Mouse (Mus musculus) frontal cortex, postnatal 36 days (tissue): Measurements from ENCODE around the gene Rnf220.

Experiments
- DNase-seq, 2 experiments: peaks; one replicate each; pipeline ENCODE4 v3.0.0; 2022; ENCODE audit warnings: low spot score in 2 of 2

Rnf220 gene

DNA sequence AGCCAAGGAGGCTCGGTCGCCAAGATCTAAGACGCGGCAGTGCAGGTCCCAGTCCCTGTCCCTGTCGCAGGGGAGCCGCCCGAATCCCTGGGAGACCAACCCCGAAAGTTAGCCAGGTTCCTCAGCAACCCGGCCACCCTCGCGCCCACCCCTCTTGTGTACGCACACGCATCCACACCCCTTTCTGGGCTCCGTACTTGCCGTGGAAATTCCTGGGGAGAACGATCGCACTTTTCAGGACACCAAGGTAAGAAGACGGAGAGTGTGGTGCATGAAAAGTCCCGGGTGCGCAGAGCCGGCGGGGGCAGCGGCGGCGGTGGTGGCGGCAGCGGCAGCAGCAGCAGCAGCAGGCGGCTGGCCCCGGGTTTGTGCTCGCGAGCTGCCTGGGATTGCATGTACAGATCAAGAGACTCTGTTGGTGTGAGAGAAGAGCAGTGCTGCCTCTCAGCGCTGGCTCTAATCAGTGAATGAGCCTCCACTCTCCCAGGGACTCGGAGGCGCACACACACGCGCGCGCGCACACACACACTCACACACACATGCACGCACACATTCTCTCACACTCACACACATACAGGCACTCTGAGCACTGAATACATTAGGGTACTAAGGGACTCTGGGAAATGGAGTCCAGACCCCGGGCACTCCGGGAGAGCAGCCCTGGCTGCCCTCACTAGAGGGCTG, at the start of gene Rnf220:
Gene Rnf220, minus strand, starts transcription at position 571 of the 684 bp plus-strand sequence.
- DNase-seq: peak; percentile 32 to 45

DNA sequence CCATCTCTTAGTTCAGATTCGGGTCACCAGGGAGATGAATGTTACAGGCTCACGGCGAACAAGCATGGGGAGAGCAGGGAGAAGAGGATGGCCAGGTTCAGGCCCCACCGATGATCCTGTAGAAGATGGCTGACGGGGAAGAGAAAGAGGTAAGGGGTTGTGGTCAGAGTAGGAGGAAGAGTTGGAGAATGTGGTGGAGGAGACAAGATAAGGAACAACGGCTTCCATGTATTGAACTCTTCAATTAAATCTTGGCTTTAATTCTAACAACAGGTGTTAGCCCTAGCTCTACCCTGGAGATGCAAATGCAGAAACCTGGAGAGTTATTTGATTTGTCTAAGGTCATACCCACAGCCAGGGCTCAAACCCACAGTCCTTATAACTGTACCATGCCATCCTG, 49.8 kb upstream of the Rnf220 start:
- DNase-seq: no peak

DNA sequence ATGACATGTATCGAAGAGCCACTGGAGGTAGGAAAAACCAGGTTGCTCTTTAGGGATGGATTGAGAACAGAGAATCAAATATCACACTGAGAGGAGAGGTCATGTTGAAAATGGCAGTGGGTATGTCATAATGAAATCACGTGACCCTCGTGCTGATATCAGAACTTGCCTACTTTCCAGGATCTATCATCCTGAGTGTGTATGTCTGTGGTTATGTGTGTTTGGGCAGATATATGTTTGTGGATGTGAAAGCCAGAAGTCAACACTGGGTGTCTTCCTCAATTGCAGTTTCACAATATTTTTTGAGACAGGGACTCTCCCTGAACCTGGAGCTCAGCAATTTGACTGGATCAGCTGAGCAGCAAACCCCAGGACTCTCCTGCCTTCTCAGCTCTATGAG, 48.6 kb upstream of the Rnf220 start:
- no peak for DNase-seq

DNA sequence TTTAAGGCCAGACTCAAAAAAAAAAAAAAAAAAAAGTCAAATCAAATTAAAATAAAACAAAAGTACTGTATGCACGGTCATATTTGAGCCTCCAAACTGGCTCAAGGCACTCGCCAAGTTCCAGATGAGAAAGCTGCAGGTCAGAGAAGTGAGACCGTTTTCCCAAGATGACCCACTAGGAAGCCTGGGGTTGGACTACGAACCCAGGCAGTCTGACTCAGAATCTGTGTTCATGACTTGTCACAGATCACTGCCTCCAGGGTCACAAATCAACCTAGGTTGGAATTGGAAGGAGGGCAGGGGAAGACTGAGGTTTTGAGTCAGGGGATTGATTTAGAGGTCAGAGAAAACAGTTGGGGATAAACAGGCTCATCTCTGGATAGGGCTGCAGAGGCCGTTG, 43.7 kb upstream of the Rnf220 start:
- no peak for DNase-seq

DNA sequence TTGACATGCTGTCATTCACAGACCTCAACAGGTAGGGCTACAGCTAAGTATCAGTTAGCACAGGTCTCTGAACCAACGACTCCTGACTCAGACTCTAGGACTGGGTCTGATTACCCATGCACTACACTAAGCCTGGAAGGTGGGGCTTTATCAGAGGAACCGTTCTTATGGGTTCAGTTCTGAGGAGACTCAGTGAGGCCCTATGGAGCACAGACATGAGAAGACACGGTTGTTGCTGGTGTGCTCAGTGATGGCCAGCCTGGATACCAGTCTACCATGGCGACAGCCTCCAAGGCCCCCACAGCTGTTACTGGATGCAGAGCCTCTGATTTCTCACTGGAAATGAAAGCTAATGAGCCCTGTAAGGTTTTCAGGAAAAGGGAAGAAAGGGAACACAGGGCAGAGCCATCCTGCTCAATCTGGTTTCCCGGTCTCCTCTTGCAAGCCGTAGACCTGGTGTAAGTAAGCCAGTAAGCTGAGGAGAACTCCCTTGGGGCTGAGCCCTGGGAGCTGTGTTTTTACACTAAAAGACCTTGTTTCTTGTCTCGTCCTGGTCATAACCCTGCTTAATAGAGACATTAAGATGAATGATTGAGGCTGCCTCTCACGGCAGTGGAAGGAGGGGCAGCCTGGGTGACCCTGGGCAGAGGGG, 42.6 kb upstream of the Rnf220 start:
- DNase-seq: no peak

DNA sequence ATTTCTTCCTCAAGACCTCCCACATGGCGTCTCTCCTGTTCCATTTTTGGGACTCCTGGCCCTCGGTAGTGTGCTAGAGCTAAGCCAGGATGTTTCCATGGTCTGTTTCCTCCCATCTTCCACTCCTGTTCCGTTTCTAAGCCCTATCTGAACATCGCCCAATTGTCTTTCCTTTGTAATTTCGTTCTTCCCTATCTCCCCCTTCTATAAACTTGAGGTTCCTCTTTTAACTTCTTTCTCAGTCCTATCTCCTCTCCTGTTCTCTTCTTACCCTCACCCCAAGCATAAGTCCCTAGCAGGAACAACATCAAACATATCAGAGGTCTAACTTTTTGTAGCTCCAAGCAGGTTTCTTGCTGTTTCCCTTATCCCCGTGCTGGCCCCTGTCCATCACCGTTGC, 40.1 kb upstream of the Rnf220 start:
- DNase-seq: no peak

DNA sequence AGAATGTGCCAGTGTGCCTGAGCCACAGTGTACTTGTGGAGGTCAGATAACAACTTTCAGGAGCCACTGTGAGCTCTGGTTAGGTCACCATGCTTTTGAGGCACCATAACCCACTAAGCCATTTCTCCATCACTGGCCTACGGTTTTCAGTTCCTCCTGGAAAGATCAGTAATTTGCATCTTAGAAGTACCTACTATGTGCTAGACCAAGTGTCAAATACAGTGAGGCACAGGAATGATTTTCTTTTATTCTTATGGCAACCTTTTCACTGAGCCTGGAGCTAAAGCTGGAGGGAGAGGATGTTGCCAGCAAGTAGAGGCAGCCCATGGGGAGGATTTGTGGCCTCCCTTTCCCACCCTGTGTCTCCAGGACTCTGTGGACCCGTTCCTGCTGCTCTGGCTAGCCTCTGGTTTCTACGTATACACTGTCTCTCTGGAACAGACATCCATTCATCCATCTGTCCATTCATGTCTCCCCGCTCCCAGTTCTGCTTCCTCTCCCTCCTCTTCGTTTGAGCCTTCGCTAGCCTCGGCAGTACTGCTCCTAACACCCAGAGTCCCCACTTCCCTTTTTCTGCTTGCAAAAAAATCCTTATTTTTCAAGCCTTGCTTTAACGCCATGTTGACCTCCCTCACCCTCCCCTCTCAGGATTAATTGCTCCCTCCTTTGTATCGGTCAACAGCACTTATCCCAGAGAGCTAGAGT, 38.8 kb upstream of the Rnf220 start:
- DNase-seq: no peak

DNA sequence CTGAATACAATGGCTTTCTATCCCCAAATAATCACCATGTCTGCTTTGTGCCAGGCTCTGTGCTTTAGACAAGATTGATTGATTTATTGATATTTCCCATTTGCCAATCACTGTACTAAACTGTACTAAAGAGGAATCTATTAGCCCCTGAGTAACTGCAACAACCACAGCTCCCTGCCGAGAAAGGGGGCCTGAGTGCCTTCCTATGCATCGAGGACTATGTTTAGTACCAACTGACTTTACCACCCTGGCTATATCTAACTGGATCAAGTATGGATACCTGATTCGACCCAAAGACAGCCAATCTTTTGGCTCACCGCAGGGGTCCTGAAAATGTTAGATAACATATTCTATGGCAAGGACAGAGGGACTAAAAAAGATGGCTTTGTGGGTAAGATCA, 33.0 kb upstream of the Rnf220 start:
- no peak for DNase-seq

DNA sequence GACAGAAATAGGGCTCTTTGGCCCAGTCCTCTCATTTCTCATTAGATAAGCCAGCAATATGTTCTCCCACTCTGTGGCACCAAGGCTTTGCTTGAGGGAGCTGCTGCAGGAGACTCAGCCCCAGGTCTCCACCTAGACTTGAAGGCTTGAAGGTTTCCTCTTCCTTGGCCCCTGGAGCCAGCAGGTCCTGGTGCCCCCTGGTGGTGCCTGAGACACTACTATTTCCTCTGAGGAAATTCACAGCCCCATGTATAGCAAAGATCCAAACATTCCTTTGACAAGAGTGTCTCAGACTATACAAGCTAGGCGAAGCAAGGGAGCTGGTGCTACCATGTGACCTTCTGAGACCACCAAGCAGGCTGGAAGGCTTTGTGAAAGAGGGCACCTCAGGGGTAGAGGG, 31.1 kb upstream of the Rnf220 start:
- peak; percentile 29 to 35 for DNase-seq

DNA sequence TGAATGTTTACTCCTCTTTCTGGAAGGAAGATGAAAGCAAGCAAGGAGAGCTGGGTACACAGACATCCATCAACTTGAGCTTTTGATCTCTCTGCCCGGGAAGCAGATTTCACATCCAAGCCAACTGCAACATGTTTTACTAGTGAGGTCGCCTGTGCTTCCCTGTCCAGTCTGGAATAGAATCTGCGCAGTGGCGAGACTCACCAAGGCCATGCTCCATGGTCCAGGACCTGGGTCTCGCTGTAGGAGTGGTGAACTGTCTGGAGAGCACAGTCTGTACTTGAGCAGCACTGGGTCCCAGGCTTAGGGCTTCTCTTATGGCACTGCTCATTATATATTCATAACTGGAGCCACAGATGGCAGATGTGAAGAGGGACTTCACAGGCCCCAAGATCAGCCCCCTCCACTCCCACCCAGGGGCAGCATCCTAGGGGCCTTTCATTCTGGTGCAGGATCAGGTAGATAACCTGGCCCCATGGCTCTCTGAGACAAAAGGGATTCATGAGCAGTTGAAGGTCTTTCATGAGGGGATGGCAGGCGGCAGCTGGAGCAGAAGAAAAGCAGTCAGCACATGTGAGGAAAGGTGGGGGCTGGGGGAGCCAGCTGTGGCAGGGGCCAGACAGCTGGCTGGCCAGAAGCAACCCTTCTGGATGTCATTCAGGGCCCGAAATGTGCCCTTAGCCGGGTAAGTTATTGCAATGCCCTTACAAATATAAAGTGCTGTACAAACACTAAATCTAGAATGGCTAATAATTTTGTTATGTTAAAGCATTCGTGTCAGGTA, 30.5 kb upstream of the Rnf220 start:
- DNase-seq: no peak

DNA sequence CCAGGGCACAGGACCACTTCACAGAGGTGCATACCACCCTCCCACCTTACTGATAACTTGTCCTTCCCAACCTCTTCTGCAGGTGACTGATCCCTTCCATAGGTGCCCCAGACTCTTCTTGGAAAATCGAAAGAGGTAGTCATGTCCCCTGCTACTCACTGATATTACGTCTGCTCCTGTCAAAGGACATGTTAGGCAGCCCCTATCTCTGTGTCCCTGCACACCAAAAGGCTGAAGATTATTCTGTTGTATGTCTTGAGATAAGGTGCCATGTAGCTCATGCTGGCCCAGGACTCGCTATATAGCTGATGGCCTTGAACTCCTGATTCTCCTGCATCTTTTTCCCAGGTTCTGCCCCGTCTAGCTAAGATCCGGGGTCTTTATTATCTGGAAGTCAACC, 29.1 kb upstream of the Rnf220 start:
- DNase-seq: no peak

DNA sequence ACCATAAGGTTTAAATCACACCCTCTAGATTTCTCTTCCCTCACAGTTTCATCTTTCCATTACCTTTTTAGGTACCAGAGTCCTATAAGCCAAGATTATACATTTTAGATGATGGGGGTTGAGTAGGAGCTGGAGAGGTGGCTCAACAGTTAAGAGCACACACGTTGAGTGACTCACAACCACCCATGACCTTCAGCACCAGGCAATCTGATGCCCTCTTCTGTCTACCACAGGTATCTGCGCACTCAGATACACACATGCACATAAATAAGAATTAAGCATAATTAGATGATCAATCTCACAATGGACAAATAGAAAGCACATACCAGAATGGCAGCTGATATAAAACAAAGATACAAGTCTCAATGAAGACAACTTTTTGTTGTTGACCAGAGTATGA, 24.5 kb upstream of the Rnf220 start:
- no peak for DNase-seq

DNA sequence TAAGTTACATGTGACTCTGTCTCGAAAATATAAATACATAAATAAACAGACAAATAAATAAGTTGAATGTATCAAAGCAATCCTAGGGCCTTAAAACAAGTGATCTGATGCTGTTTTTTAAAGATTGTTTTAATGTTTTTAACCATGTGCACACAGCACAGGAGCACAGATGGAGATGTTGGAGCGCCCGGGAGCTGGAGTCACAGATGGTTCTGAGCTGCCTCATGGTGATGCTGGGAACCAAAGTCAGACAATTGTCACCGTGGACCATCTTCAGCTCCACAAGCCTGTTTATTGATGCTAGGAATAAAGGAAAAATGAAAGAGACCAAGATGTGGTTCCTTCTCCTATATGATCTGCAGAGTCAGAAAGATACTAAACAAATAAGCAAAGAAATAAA, 21.4 kb upstream of the Rnf220 start:
- no peak for DNase-seq

DNA sequence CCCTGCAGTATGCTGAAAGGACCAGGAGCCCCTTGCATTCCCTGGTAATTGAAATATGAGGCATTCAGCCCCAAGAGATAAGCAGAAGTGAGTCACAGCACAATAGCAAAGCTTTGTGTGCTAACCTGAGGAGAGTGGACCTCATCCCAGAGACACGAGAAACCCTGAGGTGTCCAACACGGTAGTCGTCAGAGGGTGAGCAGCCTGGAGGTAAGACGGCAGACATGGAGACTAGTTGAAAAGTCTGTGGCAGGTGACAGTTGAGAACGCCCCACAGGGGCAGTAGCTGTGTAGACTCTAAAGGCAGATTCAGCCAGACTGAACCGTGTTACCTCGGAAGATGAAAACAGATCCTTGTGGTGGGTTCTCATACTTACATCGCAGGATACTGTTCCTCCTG, 2.2 kb upstream of the Rnf220 start:
- no peak for DNase-seq

DNA sequence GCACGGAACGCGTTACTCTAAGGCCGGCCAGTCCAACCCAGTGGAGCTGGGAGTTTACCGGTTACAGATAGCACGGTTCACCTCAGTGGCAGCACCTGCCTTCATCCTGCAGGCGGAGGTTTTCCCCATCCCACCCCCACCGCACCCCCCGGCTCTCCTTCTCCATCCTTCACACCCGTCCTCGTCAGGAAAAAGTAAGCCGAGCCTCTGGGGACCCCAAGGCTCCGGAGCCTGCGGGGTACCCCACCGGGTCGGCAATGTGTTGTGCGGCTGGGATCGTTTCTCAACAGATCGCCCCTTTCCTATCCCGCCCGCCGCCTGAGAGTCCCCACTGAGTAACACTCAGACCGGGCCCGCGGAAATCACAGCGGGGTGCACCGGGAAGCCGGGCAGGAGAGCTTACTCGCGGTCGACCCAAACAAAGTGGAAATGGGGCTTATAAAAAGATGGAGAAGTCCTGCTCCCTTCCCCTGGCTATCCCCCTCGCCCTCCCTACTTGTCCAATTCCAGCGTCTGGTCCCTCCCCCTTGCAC, 917 bp downstream of the Rnf220 start:
- DNase-seq: no peak

DNA sequence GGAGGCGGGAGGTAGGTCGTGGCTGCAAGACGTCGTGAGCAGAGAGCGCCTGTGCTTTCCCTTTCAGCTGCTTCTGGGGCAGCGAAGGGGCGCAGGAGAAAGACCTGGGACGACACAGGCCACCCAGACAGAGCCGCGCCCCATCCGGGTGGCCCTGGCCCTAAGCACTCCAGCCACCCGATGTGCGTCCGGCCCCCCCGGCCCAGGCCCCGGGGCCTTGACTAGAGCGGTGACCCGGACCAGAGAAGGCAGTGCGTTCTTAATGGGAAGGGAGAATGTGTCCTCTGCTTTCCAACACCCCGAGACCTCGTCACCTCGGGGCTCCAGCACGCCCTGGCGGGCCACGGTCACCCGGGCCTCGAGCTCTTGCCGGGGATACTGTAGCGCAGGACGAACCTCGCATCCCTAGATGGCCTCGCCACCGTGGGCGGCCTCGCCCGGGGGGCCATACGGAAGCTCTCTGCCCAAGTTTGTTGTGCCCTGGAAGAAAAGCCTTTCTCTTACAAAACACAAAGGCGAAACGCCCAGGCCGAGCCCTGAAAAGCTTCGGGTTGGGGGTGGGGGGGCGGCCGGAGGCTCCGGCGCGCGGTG, 1.8 kb downstream of the Rnf220 start:
- DNase-seq: no peak

DNA sequence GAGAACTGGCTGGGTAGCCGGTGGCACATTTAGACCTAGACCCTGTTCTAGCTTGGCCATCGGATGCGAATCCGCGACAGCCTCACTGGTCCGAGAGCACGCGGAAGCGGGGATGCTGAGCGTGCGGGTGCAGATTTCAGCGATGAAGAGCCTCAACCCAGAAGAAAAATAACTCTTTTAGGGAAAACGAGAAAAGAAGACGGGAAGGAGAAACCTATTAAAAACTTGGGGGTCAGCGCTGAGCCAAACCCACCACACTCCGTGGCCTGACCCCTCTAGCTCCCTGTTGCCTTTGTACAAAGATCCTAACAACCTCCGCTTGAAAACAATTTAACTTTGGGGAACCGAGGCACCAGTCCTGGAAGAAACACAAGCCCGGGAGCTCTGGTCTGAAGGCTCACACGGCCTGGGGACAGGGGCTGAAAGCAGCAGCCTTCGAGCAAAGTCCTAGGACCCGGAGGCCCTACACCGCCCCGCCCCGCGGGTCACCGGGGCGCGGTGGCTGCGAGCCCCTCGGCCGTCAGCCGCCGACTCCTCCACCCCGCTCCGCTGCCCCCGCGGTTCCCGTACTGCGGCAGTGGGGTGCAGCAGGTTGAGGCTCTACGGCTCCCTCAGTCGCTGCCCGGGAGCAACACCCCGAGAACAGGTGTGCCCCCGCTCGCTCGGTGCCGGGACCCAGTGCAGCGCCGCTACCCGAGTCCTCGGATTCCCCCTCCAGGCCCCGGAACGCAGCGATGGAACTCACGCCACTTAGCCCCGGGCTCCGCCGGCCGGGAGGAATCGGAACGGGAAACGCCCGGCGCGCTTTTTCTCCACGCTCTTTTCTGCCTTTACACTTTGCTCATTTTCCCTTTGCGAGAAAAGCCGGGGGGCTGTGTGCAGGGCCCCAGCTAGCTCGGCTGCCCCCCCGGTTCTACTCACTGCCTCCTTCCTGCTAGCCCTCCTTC, 2.7 kb downstream of the Rnf220 start:
- peak in 1 of 2 experiments; percentile 21 for DNase-seq

DNA sequence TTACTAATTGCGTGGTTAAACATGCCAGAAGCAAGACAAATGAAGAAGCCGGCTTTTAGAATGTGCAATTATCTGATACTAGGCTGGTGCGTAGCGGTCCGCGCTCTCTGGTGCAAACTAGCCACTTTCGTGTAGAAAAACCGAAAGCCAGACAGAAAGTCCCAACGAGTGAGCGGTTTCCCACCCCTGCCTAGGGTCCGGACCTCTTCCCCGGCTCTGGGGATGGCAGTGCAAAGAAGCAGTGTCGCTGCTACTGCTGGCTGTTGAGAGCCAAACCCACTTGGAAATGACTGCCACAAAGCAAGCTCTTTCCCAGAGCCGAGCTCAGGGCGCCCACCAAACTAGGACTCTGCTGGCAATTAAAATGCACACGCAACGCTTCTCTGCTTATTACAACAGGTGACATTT, 3.7 kb downstream of the Rnf220 start:
- DNase-seq: peak in 1 of 2 experiments; percentile 24

DNA sequence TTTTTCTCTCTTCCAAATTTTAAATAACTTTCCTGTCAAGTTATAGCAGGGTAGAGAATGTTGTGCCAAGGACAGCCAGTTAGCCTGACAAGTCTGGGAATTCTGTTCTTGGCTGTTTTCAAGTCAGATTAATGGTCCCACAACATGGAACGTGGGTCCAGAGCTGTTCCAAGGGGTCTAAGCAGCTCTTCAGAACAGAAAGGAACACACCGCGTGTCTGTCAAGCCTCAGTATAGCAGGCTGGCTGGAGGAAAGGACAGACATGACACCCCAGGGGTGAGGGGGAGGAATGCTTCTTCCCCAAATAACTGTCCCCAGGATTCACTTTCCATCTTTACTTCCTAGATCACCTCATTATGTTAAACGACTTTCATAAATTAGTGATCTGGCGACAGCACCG, 5.0 kb downstream of the Rnf220 start:
- DNase-seq: no peak

DNA sequence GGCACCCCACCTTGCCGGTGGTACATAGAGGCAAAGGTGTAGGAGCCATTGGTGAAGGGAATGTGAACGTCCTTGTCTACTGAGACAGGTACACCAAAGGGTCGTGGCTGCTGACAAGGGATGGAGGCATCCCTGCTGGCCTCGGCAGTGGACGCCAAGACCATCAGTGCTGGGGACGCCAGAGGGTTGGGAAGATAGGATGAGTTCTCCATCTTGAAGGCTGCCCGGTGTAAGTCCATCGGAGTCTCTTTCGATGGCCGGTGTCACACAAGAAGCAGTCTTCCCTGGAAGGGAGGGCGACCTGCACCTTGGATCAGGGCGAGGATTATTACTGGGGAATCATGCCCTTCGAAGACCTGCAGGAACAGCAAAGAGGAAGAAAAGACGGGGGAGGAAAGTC, 6.9 kb downstream of the Rnf220 start:
- no peak for DNase-seq

DNA sequence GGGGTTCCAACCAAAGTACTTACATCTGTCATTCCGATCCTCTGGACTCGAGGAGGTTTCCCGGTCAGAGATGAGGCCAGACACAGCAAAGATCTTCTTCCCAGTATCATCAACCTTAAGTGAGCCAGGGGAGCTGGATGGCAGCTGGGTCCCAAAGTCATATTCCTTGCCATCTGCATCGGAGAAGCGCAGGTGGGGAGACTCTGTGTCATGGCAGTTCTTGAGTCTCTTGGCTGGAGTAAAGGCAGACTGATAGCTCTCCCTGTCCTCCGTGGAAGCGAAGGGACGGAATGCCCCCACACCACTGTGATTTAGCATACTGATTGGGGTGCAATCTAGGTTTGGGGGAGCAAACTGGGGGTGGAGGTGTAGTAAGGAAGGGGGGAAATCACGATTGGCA, 7.3 kb downstream of the Rnf220 start:
- DNase-seq: no peak
